Mouse (Mus musculus): ENCODE data around the gene Krt7. TPM values are rescaled to one million over a fixed set of nuclear protein-coding genes. Genes with fewer than 3 reads are reported as not detected.

Gene Krt7
- not detected in 2 replicates for polyA plus RNA-seq (2012; ENCODE audit: insufficient read depth, insufficient read length, missing spikeins)

GRCm38 (mm10) chr15:101410775-101411174, at the start of gene Krt7:
Krt7 (plus strand) TSS chr15:101411043.
- Histone ChIP-seq H3K27ac (replicated peaks; ENCODE audit: low read depth, low read length) (no peak within 1 kb of the TSS), H3K4me3 (ENCODE audit: insufficient read depth, low read depth, low read length) (no peak within 1 kb of the TSS), H3K4me1 (ENCODE audit: control insufficient read depth, insufficient read depth, insufficient read length, low read length) (no peaks in the 10 kb centered on the region)

- Histone ChIP-seq H3K27ac (replicated peaks; ENCODE audit: low read depth, low read length) (no peak overlapping the region), H3K4me1 (ENCODE audit: control insufficient read depth, insufficient read depth, insufficient read length, low read length) (no peaks in the 10 kb centered on the region), H3K4me3 (ENCODE audit: insufficient read depth, low read depth, low read length) (no peak overlapping the region)
Observed at GRCm38 (mm10) chr15:101362393-101363010, 48.3 kb upstream of the Krt7 start.

GRCm38 (mm10) chr15:101363933-101364332, 46.9 kb upstream of the Krt7 start:
- Histone ChIP-seq H3K4me3 (ENCODE audit: insufficient read depth, low read depth, low read length) (no peak overlapping the region), H3K27ac (replicated peaks; ENCODE audit: low read depth, low read length) (no peak overlapping the region), H3K4me1 (ENCODE audit: control insufficient read depth, insufficient read depth, insufficient read length, low read length) (no peaks in the 10 kb centered on the region)

GRCm38 (mm10) chr15:101364425-101364824, 46.4 kb upstream of the Krt7 start:
- no peaks in the 10 kb centered on the region for H3K4me1 ChIP-seq (ENCODE audit: control insufficient read depth, insufficient read depth, insufficient read length, low read length)
- no peak overlapping the region for H3K27ac ChIP-seq (replicated peaks; ENCODE audit: low read depth, low read length)
- H3K4me3 ChIP-seq (ENCODE audit: insufficient read depth, low read depth, low read length): no peak overlapping the region

- no peak overlapping the region for H3K4me3 ChIP-seq (ENCODE audit: insufficient read depth, low read depth, low read length)
- 0 out of 2 replicates have a peak, but pooled peaks cover 2% of the 10 kb centered on the region for H3K4me1 ChIP-seq (ENCODE audit: control insufficient read depth, insufficient read depth, insufficient read length, low read length)
- no peak overlapping the region for H3K27ac ChIP-seq (replicated peaks; ENCODE audit: low read depth, low read length)
Observed at GRCm38 (mm10) chr15:101364891-101365671, 45.8 kb upstream of the Krt7 start.

- Histone ChIP-seq H3K27ac (replicated peaks; ENCODE audit: low read depth, low read length) (no peak overlapping the region), H3K4me1 (ENCODE audit: control insufficient read depth, insufficient read depth, insufficient read length, low read length) (peaks cover 3% of the 10 kb centered on the region; the same call in 1 of the 2 replicates), H3K4me3 (ENCODE audit: insufficient read depth, low read depth, low read length) (no peak overlapping the region)
Observed at GRCm38 (mm10) chr15:101365721-101366120, 45.1 kb upstream of the Krt7 start.

- peaks cover 4% of the 10 kb centered on the region for H3K4me1 ChIP-seq (ENCODE audit: control insufficient read depth, insufficient read depth, insufficient read length, low read length)
- no peak overlapping the region for H3K27ac ChIP-seq (replicated peaks; ENCODE audit: low read depth, low read length)
- no peak overlapping the region for H3K4me3 ChIP-seq (ENCODE audit: insufficient read depth, low read depth, low read length)
Observed at GRCm38 (mm10) chr15:101366482-101366881, 44.4 kb upstream of the Krt7 start.

- Histone ChIP-seq H3K4me1 (ENCODE audit: control insufficient read depth, insufficient read depth, insufficient read length, low read length) (peaks cover 8% of the 10 kb centered on the region), H3K27ac (replicated peaks; ENCODE audit: low read depth, low read length) (no peak overlapping the region), H3K4me3 (ENCODE audit: insufficient read depth, low read depth, low read length) (no peak overlapping the region)
Observed at GRCm38 (mm10) chr15:101366926-101367325, 43.9 kb upstream of the Krt7 start.

GRCm38 (mm10) chr15:101367497-101367896, 43.3 kb upstream of the Krt7 start:
- peaks cover 12% of the 10 kb centered on the region for H3K4me1 ChIP-seq (ENCODE audit: control insufficient read depth, insufficient read depth, insufficient read length, low read length)
- no peak overlapping the region for H3K4me3 ChIP-seq (ENCODE audit: insufficient read depth, low read depth, low read length)
- H3K27ac ChIP-seq (replicated peaks; ENCODE audit: low read depth, low read length): no peak overlapping the region

- Histone ChIP-seq H3K27ac (replicated peaks; ENCODE audit: low read depth, low read length) (no peak overlapping the region), H3K4me1 (ENCODE audit: control insufficient read depth, insufficient read depth, insufficient read length, low read length) (peaks cover 15% of the 10 kb centered on the region)
Observed at GRCm38 (mm10) chr15:101368015-101368414, 42.8 kb upstream of the Krt7 start.

GRCm38 (mm10) chr15:101368502-101369381, 42.1 kb upstream of the Krt7 start:
- H3K4me3 ChIP-seq (ENCODE audit: insufficient read depth, low read depth, low read length): no peak overlapping the region
- peaks cover 19% of the 10 kb centered on the region for H3K4me1 ChIP-seq (ENCODE audit: control insufficient read depth, insufficient read depth, insufficient read length, low read length)
- no peak overlapping the region for H3K27ac ChIP-seq (replicated peaks; ENCODE audit: low read depth, low read length)

More at GRCm38 (mm10) chr15:101368015-101368414, 42.8 kb upstream of the Krt7 start:
- no peak overlapping the region for H3K4me3 ChIP-seq (ENCODE audit: insufficient read depth, low read depth, low read length)

GRCm38 (mm10) chr15:101369382-101370100, 41.3 kb upstream of the Krt7 start:
- no peak overlapping the region for H3K4me3 ChIP-seq (ENCODE audit: insufficient read depth, low read depth, low read length)
- H3K4me1 ChIP-seq (ENCODE audit: control insufficient read depth, insufficient read depth, insufficient read length, low read length): peaks cover 20% of the 10 kb centered on the region

GRCm38 (mm10) chr15:101370101-101370911, 40.5 kb upstream of the Krt7 start, which contains the start of gene Krt80:
Krt80 (minus strand) TSS chr15:101370162.
- Histone ChIP-seq H3K4me3 (ENCODE audit: insufficient read depth, low read depth, low read length) (no peak within 1 kb of the TSS), H3K27ac (replicated peaks; ENCODE audit: low read depth, low read length) (no peak within 1 kb of the TSS), H3K4me1 (ENCODE audit: control insufficient read depth, insufficient read depth, insufficient read length, low read length) (peaks cover 20% of the 10 kb centered on the region)

More at GRCm38 (mm10) chr15:101369382-101370100, 41.3 kb upstream of the Krt7 start:
- no peak overlapping the region for H3K27ac ChIP-seq (replicated peaks; ENCODE audit: low read depth, low read length)

Data from brown adipose tissue, adult 24 weeks (tissue).